Mouse (Mus musculus) brown adipose tissue, adult 24 weeks (tissue): ENCODE measurements around the gene Trem1. TPM values are rescaled to one million over a fixed set of nuclear protein-coding genes. Genes with fewer than 3 reads are reported as not detected.

Experiments
- H3K27ac ChIP-seq: fragments of 200-500 bp; replicated peaks from 2 replicates; pipeline ENCODE4 v1.5.1; 2012; ENCODE audit warnings: low read depth, mild to moderate bottlenecking, low read length
- H3K4me1 ChIP-seq: fragments of 200-500 bp; 2 replicates; pipeline ENCODE4 v1.6.1; 2012; ENCODE audit warnings: low read length, mixed read lengths; ENCODE audit not compliant: control insufficient read depth, insufficient read depth, insufficient read length
- H3K4me3 ChIP-seq: fragments of 200-500 bp; 2 replicates; pipeline ENCODE4 v1.5.1; 2012; ENCODE audit warnings: low read depth, mild to moderate bottlenecking, low read length, moderate library complexity; ENCODE audit not compliant: insufficient read depth
- polyA plus RNA-seq: library from polyadenylated mRNA; stranded (reverse); fragments of >200 nt; gene quantifications from 2 replicates; pipeline ENCODE4 v1.2.4, GENCODE M21; 2012; ENCODE audit not compliant: missing spikeins, insufficient read depth, insufficient read length

Trem1 gene
- polyA plus RNA-seq = not detected in 2 replicates

- Histone ChIP-seq H3K27ac (no peak within 1 kb of the TSS), H3K4me3 (no peak within 1 kb of the TSS), H3K4me1 (no peaks in the 10 kb centered on the region)
Measured at GRCm38 (mm10) chr17:48232518-48232917, at the start of gene Trem1. Trem1 (plus strand) TSS chr17:48232768.

GRCm38 (mm10) chr17:48185252-48185651, 47.3 kb upstream of the Trem1 start:
- H3K4me3 ChIP-seq = no peak overlapping the region
- H3K4me1 ChIP-seq = no peaks in the 10 kb centered on the region
- no peak overlapping the region for H3K27ac ChIP-seq

GRCm38 (mm10) chr17:48192366-48192765, 40.2 kb upstream of the Trem1 start:
- Histone ChIP-seq H3K27ac (no peak overlapping the region), H3K4me3 (no peak overlapping the region), H3K4me1 (no peaks in the 10 kb centered on the region)

- H3K4me3 ChIP-seq = no peak overlapping the region
- H3K4me1 ChIP-seq = no peaks in the 10 kb centered on the region
- no peak overlapping the region for H3K27ac ChIP-seq
Measured at GRCm38 (mm10) chr17:48203086-48203485, 29.5 kb upstream of the Trem1 start.

- H3K27ac ChIP-seq = no peak overlapping the region
- H3K4me1 ChIP-seq = no peaks in the 10 kb centered on the region
- no peak overlapping the region for H3K4me3 ChIP-seq
Measured at GRCm38 (mm10) chr17:48212596-48212995, 20.0 kb upstream of the Trem1 start.

- H3K27ac ChIP-seq = no peak overlapping the region
- H3K4me1 ChIP-seq = no peaks in the 10 kb centered on the region
- H3K4me3 ChIP-seq = no peak overlapping the region
Measured at GRCm38 (mm10) chr17:48213511-48213910, 19.1 kb upstream of the Trem1 start.

- Histone ChIP-seq H3K4me3 (no peak overlapping the region), H3K27ac (no peak overlapping the region), H3K4me1 (no peaks in the 10 kb centered on the region)
Measured at GRCm38 (mm10) chr17:48215429-48215828, 17.1 kb upstream of the Trem1 start.

GRCm38 (mm10) chr17:48230680-48231079, 1.9 kb upstream of the Trem1 start:
- Histone ChIP-seq H3K4me1 (no peaks in the 10 kb centered on the region), H3K4me3 (no peak overlapping the region)

GRCm38 (mm10) chr17:48233789-48234188, 1.2 kb downstream of the Trem1 start:
- H3K27ac ChIP-seq = no peak overlapping the region
- H3K4me3 ChIP-seq = no peak overlapping the region
- no peaks in the 10 kb centered on the region for H3K4me1 ChIP-seq

More at GRCm38 (mm10) chr17:48230680-48231079, 1.9 kb upstream of the Trem1 start:
- no peak overlapping the region for H3K27ac ChIP-seq

GRCm38 (mm10) chr17:48234550-48234949, 2.0 kb downstream of the Trem1 start:
- Histone ChIP-seq H3K4me3 (no peak overlapping the region), H3K4me1 (no peaks in the 10 kb centered on the region), H3K27ac (no peak overlapping the region)

GRCm38 (mm10) chr17:48235773-48236370, 3.3 kb downstream of the Trem1 start:
- Histone ChIP-seq H3K4me1 (no peaks in the 10 kb centered on the region), H3K4me3 (no peak overlapping the region), H3K27ac (no peak overlapping the region)

- H3K4me3 ChIP-seq = no peak overlapping the region
- H3K27ac ChIP-seq = no peak overlapping the region
- H3K4me1 ChIP-seq = no peaks in the 10 kb centered on the region
Measured at GRCm38 (mm10) chr17:48237621-48238020, 5.1 kb downstream of the Trem1 start.

GRCm38 (mm10) chr17:48247221-48247928, 14.8 kb downstream of the Trem1 start, which contains the start of gene Trem3:
Trem3 (plus strand) TSS chr17:48247777.
- H3K4me3 ChIP-seq = no peak within 1 kb of the TSS
- no peak within 1 kb of the TSS for H3K27ac ChIP-seq
- H3K4me1 ChIP-seq = no peaks in the 10 kb centered on the region

GRCm38 (mm10) chr17:48249039-48249438, 16.5 kb downstream of the Trem1 start:
- no peak overlapping the region for H3K4me3 ChIP-seq
- H3K4me1 ChIP-seq = no peaks in the 10 kb centered on the region
- no peak overlapping the region for H3K27ac ChIP-seq

GRCm38 (mm10) chr17:48249501-48249900, 16.9 kb downstream of the Trem1 start:
- no peak overlapping the region for H3K27ac ChIP-seq
- no peak overlapping the region for H3K4me3 ChIP-seq
- H3K4me1 ChIP-seq = no peaks in the 10 kb centered on the region

GRCm38 (mm10) chr17:48250631-48251030, 18.1 kb downstream of the Trem1 start:
- Histone ChIP-seq H3K4me3 (no peak overlapping the region), H3K27ac (no peak overlapping the region), H3K4me1 (no peaks in the 10 kb centered on the region)
